Mouse (Mus musculus) neural tube, embryonic 10.5 days (tissue): ENCODE measurements at regions not wholly inside any gene's neighbourhood (a gene's known extent, or its start where the extent isn't known, plus 50 kb on each side); places are given as distances from the start of the nearest gene placed in this dataset.

ENCODE experiments used
- DNase-seq: peaks from one replicate; pipeline ENCODE4 v3.0.0-alpha.2; 2017; ENCODE audit warnings: low spot score; ENCODE audit errors: extremely low spot score

GRCm38 (mm10) chr14:68806646-68807045 lies 487.5 kb downstream of the Synb start:
- no peak for DNase-seq

DNA sequence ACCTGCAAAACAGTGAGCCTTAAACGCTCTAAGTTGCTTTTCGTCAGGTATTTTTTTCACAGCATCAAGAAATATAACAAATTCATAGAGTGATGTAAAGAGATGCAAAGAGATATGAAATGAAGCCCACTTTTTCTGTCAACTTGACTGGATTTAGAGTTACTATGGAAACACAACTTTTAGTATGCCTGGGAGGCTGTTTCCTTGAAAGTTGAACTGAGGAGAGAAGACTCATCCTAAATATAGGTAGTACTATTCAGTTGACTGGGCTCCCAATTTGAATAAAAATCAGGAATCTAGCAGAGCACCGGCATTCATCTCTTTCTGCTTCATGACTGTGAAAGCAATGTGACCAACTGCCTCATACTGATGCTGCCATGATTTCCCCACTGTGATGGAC lies 509.7 kb downstream of the Synb start:
- no peak for DNase-seq

GRCm38 (mm10) chr14:68783216-68783615 lies 510.9 kb downstream of the Synb start:
- no peak for DNase-seq

- no peak for DNase-seq
Measured at GRCm38 (mm10) chr14:68770411-68770810, 523.7 kb downstream of the Synb start.

DNA sequence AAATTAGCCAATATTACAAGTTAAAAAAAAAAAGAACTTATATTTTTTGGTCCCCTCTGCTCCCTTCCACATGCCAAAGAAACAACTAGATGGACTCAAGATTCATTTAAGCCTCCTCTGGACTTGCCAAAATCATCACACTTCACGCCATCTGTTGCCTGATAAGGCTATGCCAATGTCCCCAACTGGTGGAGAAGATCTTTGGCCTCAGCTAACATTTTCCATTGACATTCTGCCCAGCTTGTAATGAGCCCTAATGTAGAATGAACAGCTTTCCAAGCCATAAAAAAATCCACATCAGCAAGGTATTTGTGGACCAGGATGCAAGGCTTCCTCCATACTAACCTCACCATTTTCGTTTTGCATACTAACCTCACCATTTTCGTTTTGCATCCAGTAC lies 531.2 kb downstream of the Synb start:
- DNase-seq, result no peak

DNA sequence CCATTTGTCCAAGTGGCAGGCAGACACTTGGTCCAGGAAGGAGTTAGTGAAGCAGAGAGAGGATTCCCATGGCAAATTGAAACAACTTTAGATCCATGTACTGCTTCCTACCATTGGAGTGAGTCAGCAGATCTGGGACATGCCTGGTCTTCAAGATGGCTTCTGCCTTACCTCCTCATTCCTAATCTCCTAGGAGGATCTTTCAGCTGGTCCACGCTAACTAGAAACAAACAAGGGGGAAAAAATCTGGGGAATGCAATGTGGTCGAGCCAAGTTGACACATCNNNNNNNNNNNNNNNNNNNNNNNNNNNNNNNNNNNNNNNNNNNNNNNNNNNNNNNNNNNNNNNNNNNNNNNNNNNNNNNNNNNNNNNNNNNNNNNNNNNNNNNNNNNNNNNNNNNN lies 549.4 kb downstream of the Synb start:
- no peak for DNase-seq

DNA sequence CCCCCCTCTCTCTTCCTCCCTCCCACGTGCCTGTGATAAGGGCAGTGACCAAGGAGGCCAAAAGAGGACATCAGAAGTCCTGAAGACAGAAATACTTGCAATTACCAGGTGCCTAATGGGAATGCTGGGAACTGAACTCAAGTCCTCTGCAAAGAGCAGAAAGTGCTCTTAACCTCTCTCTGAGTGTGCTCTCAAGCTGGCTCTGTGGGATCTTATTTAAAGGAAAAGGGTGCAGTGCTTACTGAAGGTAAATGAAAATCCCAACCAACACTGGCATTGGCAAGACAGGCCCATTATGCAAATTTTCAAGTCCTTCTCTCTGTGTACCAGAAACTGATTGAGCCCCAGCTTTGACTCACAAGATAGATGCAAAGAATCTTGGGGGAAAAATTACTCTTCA lies 555.6 kb downstream of the Synb start:
- DNase-seq, result no peak

- DNase-seq, result peak; percentile 50
Measured at GRCm38 (mm10) chr14:68735756-68736155, 558.3 kb downstream of the Synb start.

DNA sequence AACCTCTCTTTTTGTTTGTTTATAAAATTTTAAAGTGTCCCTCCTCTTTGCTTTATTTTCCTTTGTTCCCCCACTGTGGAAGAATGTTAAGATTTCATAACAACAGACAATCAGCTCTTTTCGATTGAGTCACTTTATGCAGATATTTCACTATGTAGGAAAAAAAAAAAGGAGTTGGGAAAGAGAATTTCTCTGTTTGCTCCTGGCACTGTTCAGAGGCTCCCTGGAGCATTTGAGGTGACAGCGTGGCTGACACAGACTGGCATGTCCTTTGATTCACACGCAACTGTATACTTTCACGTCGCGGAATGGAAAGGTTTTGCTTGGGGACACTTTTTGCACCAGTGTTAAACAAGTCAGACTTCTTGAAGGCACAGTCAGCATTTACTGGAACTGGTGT lies 572.9 kb downstream of the Synb start:
- no peak for DNase-seq

GRCm38 (mm10) chr14:68719429-68720160 lies 574.5 kb downstream of the Synb start:
- DNase-seq, result no peak

GRCm38 (mm10) chr14:68718846-68719245 lies 575.3 kb downstream of the Synb start:
- no peak for DNase-seq
